12 mouse cellular contexts compared by ENCODE assay signal in genomic region chr8:87152068-87152915, GRCm38 (mm10).
DNase-seq lines count a peak whose midpoint lies in the region; ATAC-seq lines count a peak whose summit lies in the region.
"Had no signal": no experiment of that assay in that cellular context is flagged by ENCODE, and none has a peak within 500 bp of the region (broad histone marks: within the 10 kb centered on the region; RNA-seq: fewer than 3 reads in every experiment).

No protein-coding gene starts in this region.

- no peak overlapping the region for H3K4me2 ChIP-seq in forebrain, embryonic 11.5 days (ENCODE audit: low read depth, low read length, severe bottlenecking)
- H3K4me2 ChIP-seq in forebrain, embryonic 16.5 days (ENCODE audit: low read length): no peak overlapping the region
- H3K4me2 ChIP-seq in neural tube, embryonic 12.5 days (replicated peaks): no peak overlapping the region
- no peak overlapping the region for H3K4me2 ChIP-seq in kidney, embryonic 16.5 days (replicated peaks; ENCODE audit: low read depth, low read length)

- DNase-seq in forebrain, embryonic 11.5 days (ENCODE audit: low spot score): peak; percentile 73
- DNase-seq in embryonic facial prominence, embryonic 10.5 days (ENCODE audit: low spot score): peak; percentile 64
- DNase-seq in limb, embryonic 10.5 days (ENCODE audit: low spot score): peak; percentile 42
- DNase-seq in gastrocnemius, postnatal 4 days (ENCODE audit: low spot score in 2 of 2): no peak
- DNase-seq in urinary bladder, postnatal 25 days (ENCODE audit: low spot score): no peak
- DNase-seq: gastrocnemius, postnatal 10 days; kidney, adult 11 months; liver; lung, postnatal 10 days had no signal

- no peaks in the 10 kb centered on the region for H3K36me3 ChIP-seq in forebrain, embryonic 11.5 days (ENCODE audit: control insufficient read depth, insufficient read depth, low read length)
- no peaks in the 10 kb centered on the region for H3K36me3 ChIP-seq in forebrain, embryonic 16.5 days (ENCODE audit: control insufficient read depth, insufficient read depth)
- no peaks in the 10 kb centered on the region for H3K36me3 ChIP-seq in embryonic facial prominence, embryonic 10.5 days (replicated peaks)
- H3K36me3 ChIP-seq in limb, embryonic 10.5 days: no peaks in the 10 kb centered on the region
- H3K36me3 ChIP-seq in neural tube, embryonic 12.5 days: no peaks in the 10 kb centered on the region
- H3K36me3 ChIP-seq in kidney, embryonic 16.5 days (ENCODE audit: insufficient read depth, low read length): no peaks in the 10 kb centered on the region

- peak; percentile 85 for ATAC-seq in forebrain, embryonic 11.5 days (replicated peaks; ENCODE audit: low FRiP score)
- no peak for ATAC-seq in forebrain, embryonic 16.5 days
- ATAC-seq in neural tube, embryonic 12.5 days (ENCODE audit: low FRiP score, low read depth): peak; percentile 65; the same call in 1 of the 2 replicates
- ATAC-seq in kidney, embryonic 16.5 days (ENCODE audit: low FRiP score, low TSS enrichment): no peak

- peaks cover 12% of the 10 kb centered on the region for H3K4me1 ChIP-seq in forebrain, embryonic 11.5 days (replicated peaks; ENCODE audit: control insufficient read depth, insufficient read depth, low read length)
- 0 out of 2 replicates have a peak, but pooled peaks cover 4% of the 10 kb centered on the region for H3K4me1 ChIP-seq in forebrain, embryonic 16.5 days (replicated peaks; ENCODE audit: control insufficient read depth, insufficient read depth, low read length)
- peaks cover 17% of the 10 kb centered on the region for H3K4me1 ChIP-seq in embryonic facial prominence, embryonic 10.5 days
- H3K4me1 ChIP-seq in limb, embryonic 10.5 days: peaks cover 22% of the 10 kb centered on the region
- peaks cover 10% of the 10 kb centered on the region for H3K4me1 ChIP-seq in neural tube, embryonic 12.5 days
- no peaks in the 10 kb centered on the region for H3K4me1 ChIP-seq in kidney, embryonic 16.5 days (ENCODE audit: insufficient read depth, low read length)

- H3K4me3 ChIP-seq in forebrain, embryonic 11.5 days (ENCODE audit: low read depth, low read length): no peak overlapping the region
- H3K4me3 ChIP-seq in forebrain, embryonic 16.5 days (replicated peaks; ENCODE audit: low read length): no peak overlapping the region
- H3K4me3 ChIP-seq in embryonic facial prominence, embryonic 10.5 days: no peak overlapping the region
- no peak overlapping the region for H3K4me3 ChIP-seq in limb, embryonic 10.5 days
- no peak overlapping the region for H3K4me3 ChIP-seq in neural tube, embryonic 12.5 days
- H3K4me3 ChIP-seq in kidney, embryonic 16.5 days (ENCODE audit: low read length): no peak overlapping the region

- no peaks in the 10 kb centered on the region for H3K9me3 ChIP-seq in forebrain, embryonic 11.5 days (ENCODE audit: control insufficient read depth, low read length)
- no peaks in the 10 kb centered on the region for H3K9me3 ChIP-seq in forebrain, embryonic 16.5 days (ENCODE audit: control insufficient read depth, low read length)
- no peaks in the 10 kb centered on the region for H3K9me3 ChIP-seq in embryonic facial prominence, embryonic 10.5 days
- H3K9me3 ChIP-seq in limb, embryonic 10.5 days (replicated peaks): no peaks in the 10 kb centered on the region
- no peaks in the 10 kb centered on the region for H3K9me3 ChIP-seq in neural tube, embryonic 12.5 days
- no peaks in the 10 kb centered on the region for H3K9me3 ChIP-seq in kidney, embryonic 16.5 days (ENCODE audit: low read length)

- no peak overlapping the region for H3K9ac ChIP-seq in forebrain, embryonic 11.5 days (ENCODE audit: low read length)
- no peak overlapping the region for H3K9ac ChIP-seq in forebrain, embryonic 16.5 days (replicated peaks; ENCODE audit: low read depth, low read length)
- H3K9ac ChIP-seq in neural tube, embryonic 12.5 days: no peak overlapping the region
- no peak overlapping the region for H3K9ac ChIP-seq in kidney, embryonic 16.5 days (replicated peaks; ENCODE audit: low read length)

- H3K27ac ChIP-seq in forebrain, embryonic 11.5 days (ENCODE audit: low read depth, low read length): peak overlapping the region; percentile 4; the same call in 1 of the 2 replicates
- no peak overlapping the region for H3K27ac ChIP-seq in forebrain, embryonic 16.5 days (ENCODE audit: low read length)
- peak overlapping the region; percentile 71 for H3K27ac ChIP-seq in embryonic facial prominence, embryonic 10.5 days (replicated peaks)
- H3K27ac ChIP-seq in limb, embryonic 10.5 days: peak overlapping the region; percentile 70; the same call in 1 of the 2 replicates
- peak overlapping the region; percentile 32; the same call in 1 of the 2 replicates for H3K27ac ChIP-seq in neural tube, embryonic 12.5 days
- H3K27ac ChIP-seq in kidney, embryonic 16.5 days (ENCODE audit: low read length): no peak overlapping the region

- WGBS in forebrain, embryonic 11.5 days: 7% methylated on average over 8 of the region's 8 CpGs
- whole genome bisulfite sequencing in forebrain, embryonic 16.5 days: 13% methylated on average over 8 of the region's 8 CpGs
- WGBS in embryonic facial prominence, embryonic 10.5 days: 20% methylated on average over 8 of the region's 8 CpGs
- WGBS in limb, embryonic 10.5 days: 45% methylated on average over 8 of the region's 8 CpGs
- WGBS in neural tube, embryonic 12.5 days: 22% methylated on average over 8 of the region's 8 CpGs
- 47% methylated on average over 8 of the region's 8 CpGs for WGBS in kidney, embryonic 16.5 days

- H3K27me3 ChIP-seq in forebrain, embryonic 11.5 days (ENCODE audit: control insufficient read depth, insufficient read depth, low read length): no peaks in the 10 kb centered on the region
- H3K27me3 ChIP-seq in forebrain, embryonic 16.5 days (replicated peaks; ENCODE audit: control insufficient read depth, insufficient read depth, low read length): no peaks in the 10 kb centered on the region
- peaks cover 3% of the 10 kb centered on the region; the same call in 1 of the 2 replicates for H3K27me3 ChIP-seq in embryonic facial prominence, embryonic 10.5 days (replicated peaks; ENCODE audit: low read depth, poor library complexity, severe bottlenecking)
- no peaks in the 10 kb centered on the region for H3K27me3 ChIP-seq in limb, embryonic 10.5 days (ENCODE audit: low read depth, poor library complexity, severe bottlenecking)
- no peaks in the 10 kb centered on the region for H3K27me3 ChIP-seq in neural tube, embryonic 12.5 days (replicated peaks)
- no peaks in the 10 kb centered on the region for H3K27me3 ChIP-seq in kidney, embryonic 16.5 days (ENCODE audit: insufficient read depth, low read length)

Comparison
In these comparisons a context has a peak if more than half of its experiments do, and no peak if none do; other contexts are left out.
1. ATAC-seq: peak in forebrain, embryonic 11.5 days (single experiment) and neural tube, embryonic 12.5 days (single experiment); none in forebrain, embryonic 16.5 days (single experiment) and kidney, embryonic 16.5 days (single experiment).
2. H3K27ac ChIP-seq: peak in forebrain, embryonic 11.5 days (single experiment), embryonic facial prominence, embryonic 10.5 days (single experiment), limb, embryonic 10.5 days (single experiment) and neural tube, embryonic 12.5 days (single experiment); none in forebrain, embryonic 16.5 days (single experiment) and kidney, embryonic 16.5 days (single experiment).
3. DNase-seq: peak in forebrain, embryonic 11.5 days (single experiment), embryonic facial prominence, embryonic 10.5 days (single experiment) and limb, embryonic 10.5 days (single experiment); none in gastrocnemius, postnatal 4 days (0 of 2) and urinary bladder, postnatal 25 days (single experiment).